Mouse (Mus musculus) midbrain, embryonic 14.5 days (tissue): ENCODE measurements at regions not wholly inside any gene's neighbourhood (a gene's known extent, or its start where the extent isn't known, plus 50 kb on each side); places are given as distances from the start of the nearest gene placed in this dataset.
A peak's percentile ranks its signal among the peaks of the same experiment; 100 is the strongest.

Source experiments
- ATAC-seq: fragments of 200-750 bp; cut with Nextera tagmentation; 2 replicates; pipeline ENCODE4 v1.8.0; 2017; ENCODE audit warnings: moderate number of reproducible peaks, moderate library complexity; ENCODE audit not compliant: low FRiP score, low TSS enrichment
- DNase-seq: peaks from one replicate; pipeline ENCODE4 v3.0.0-alpha.2; 2015
- H3K27ac ChIP-seq: fragments of 300-500 bp; sonication (generic); replicated peaks from 2 replicates; pipeline ENCODE4 v1.5.1; 2014; ENCODE audit warnings: mild to moderate bottlenecking, low read depth, low read length, moderate library complexity
- H3K27me3 ChIP-seq: fragments of 300-500 bp; sonication (generic); 2 replicates; pipeline ENCODE4 v1.6.1; 2014; ENCODE audit warnings: low read length, control low read depth, mixed read lengths; ENCODE audit not compliant: control insufficient read depth, insufficient read depth
- H3K36me3 ChIP-seq: fragments of 300-500 bp; sonication (generic); 2 replicates; pipeline ENCODE4 v1.6.1; 2014; ENCODE audit warnings: low read length, control low read depth; ENCODE audit not compliant: control insufficient read depth, insufficient read depth
- H3K4me1 ChIP-seq: fragments of 300-500 bp; sonication (generic); 2 replicates; pipeline ENCODE4 v1.6.1; 2014; ENCODE audit warnings: mild to moderate bottlenecking, antibody characterized with exemption, low read length, control low read depth; ENCODE audit not compliant: control insufficient read depth, insufficient read depth
- H3K4me2 ChIP-seq: fragments of 300-500 bp; sonication (generic); 2 replicates; pipeline ENCODE4 v1.6.1; 2014; ENCODE audit warnings: mild to moderate bottlenecking, low read length, moderate library complexity
- H3K4me3 ChIP-seq: fragments of 300-500 bp; sonication (generic); replicated peaks from 2 replicates; pipeline ENCODE4 v1.5.1; 2014; ENCODE audit warnings: low read depth, low read length
- H3K9ac ChIP-seq: fragments of 300-500 bp; sonication (generic); replicated peaks from 2 replicates; pipeline ENCODE4 v1.6.1; 2014; ENCODE audit warnings: mild to moderate bottlenecking, low read length, moderate library complexity
- H3K9me3 ChIP-seq: fragments of 300-500 bp; sonication (generic); 2 replicates; pipeline ENCODE4 v1.6.1; 2016; ENCODE audit warnings: low read length, control low read depth, mixed read lengths; ENCODE audit not compliant: control insufficient read depth
- WGBS: fragments of 180-500 bp; shearing (Covaris S2); extraction: QIAGEN DNeasy Blood & Tissue Kit; methylation state at CpG from one replicate; pipeline ENCODE4 v1.1.7; 2014; 5-methylcytosine and 5-hydroxymethylcytosine counted together

GRCm38 (mm10) chr10:125790924-125791323 is 175.0 kb upstream of the Lrig3 start:
- no peak for ATAC-seq

GRCm38 (mm10) chr10:125794504-125794903 is 171.5 kb upstream of the Lrig3 start:
- Histone ChIP-seq H3K36me3 (no peaks in the 10 kb centered on the region), H3K9me3 (no peaks in the 10 kb centered on the region), H3K4me1 (no peaks in the 10 kb centered on the region), H3K9ac (no peak overlapping the region), H3K4me2 (no peak overlapping the region), H3K27ac (no peak overlapping the region), H3K27me3 (no peaks in the 10 kb centered on the region), H3K4me3 (no peak overlapping the region)
- ATAC-seq: no peak
- no peak for DNase-seq
- WGBS: 94% methylated on average over 2 of the region's 2 CpGs

More at GRCm38 (mm10) chr10:125790924-125791323, 175.0 kb upstream of the Lrig3 start:
- H3K27ac ChIP-seq: no peak overlapping the region
- no peak overlapping the region for H3K4me2 ChIP-seq
- no peaks in the 10 kb centered on the region for H3K36me3 ChIP-seq
- peaks cover 20% of the 10 kb centered on the region for H3K4me1 ChIP-seq
- H3K4me3 ChIP-seq: no peak overlapping the region
- DNase-seq: no peak
- H3K9ac ChIP-seq: no peak overlapping the region
- WGBS: 92% methylated on average over 2 of the region's 2 CpGs
- H3K27me3 ChIP-seq: no peaks in the 10 kb centered on the region
- H3K9me3 ChIP-seq: no peaks in the 10 kb centered on the region

GRCm38 (mm10) chr10:125795323-125795722 is 170.6 kb upstream of the Lrig3 start:
- Histone ChIP-seq H3K36me3 (no peaks in the 10 kb centered on the region), H3K4me3 (no peak overlapping the region), H3K9ac (no peak overlapping the region), H3K27me3 (no peaks in the 10 kb centered on the region), H3K9me3 (no peaks in the 10 kb centered on the region), H3K27ac (no peak overlapping the region), H3K4me1 (no peaks in the 10 kb centered on the region), H3K4me2 (no peak overlapping the region)
- no peak for ATAC-seq
- no peak for DNase-seq
- WGBS: 93% methylated on average over 1 of the region's 1 CpGs

- DNase-seq (peak; percentile 72), ATAC-seq (no peak)
- Histone ChIP-seq H3K9ac (no peak overlapping the region), H3K27ac (no peak overlapping the region), H3K4me2 (peak overlapping the region; percentile 33), H3K27me3 (no peaks in the 10 kb centered on the region), H3K36me3 (no peaks in the 10 kb centered on the region), H3K4me3 (no peak overlapping the region), H3K9me3 (no peaks in the 10 kb centered on the region), H3K4me1 (no peaks in the 10 kb centered on the region)
- WGBS: 17% methylated on average over 13 of the region's 13 CpGs
These were observed 167.3 kb upstream of the Lrig3 start for GRCm38 (mm10) chr10:125798678-125799077.

- no peak for ATAC-seq
- Histone ChIP-seq H3K4me3 (no peak overlapping the region), H3K27ac (no peak overlapping the region), H3K9ac (no peak overlapping the region), H3K4me2 (no peak overlapping the region), H3K36me3 (no peaks in the 10 kb centered on the region), H3K4me1 (no peaks in the 10 kb centered on the region), H3K27me3 (no peaks in the 10 kb centered on the region), H3K9me3 (no peaks in the 10 kb centered on the region)
- no peak for DNase-seq
- WGBS: 17% methylated on average over 2 of the region's 2 CpGs
These were observed 165.3 kb upstream of the Lrig3 start for GRCm38 (mm10) chr10:125800572-125801114.

- H3K4me3 ChIP-seq: no peak overlapping the region
- no peak for ATAC-seq
- no peaks in the 10 kb centered on the region for H3K9me3 ChIP-seq
- no peaks in the 10 kb centered on the region for H3K4me1 ChIP-seq
- H3K9ac ChIP-seq: no peak overlapping the region
- DNase-seq: no peak
- H3K27ac ChIP-seq: no peak overlapping the region
- H3K36me3 ChIP-seq: no peaks in the 10 kb centered on the region
- H3K4me2 ChIP-seq: no peak overlapping the region
- 65% methylated on average over 4 of the region's 4 CpGs for whole genome bisulfite sequencing
- H3K27me3 ChIP-seq: no peaks in the 10 kb centered on the region
These were observed 164.5 kb upstream of the Lrig3 start for GRCm38 (mm10) chr10:125801450-125801849.

- no peaks in the 10 kb centered on the region for H3K9me3 ChIP-seq
- H3K4me3 ChIP-seq: no peak overlapping the region
- H3K4me2 ChIP-seq: no peak overlapping the region
- H3K4me1 ChIP-seq: no peaks in the 10 kb centered on the region
- 94% methylated on average over 7 of the region's 7 CpGs for WGBS
- H3K36me3 ChIP-seq: no peaks in the 10 kb centered on the region
- H3K27ac ChIP-seq: no peak overlapping the region
- no peak overlapping the region for H3K9ac ChIP-seq
- no peaks in the 10 kb centered on the region for H3K27me3 ChIP-seq
- ATAC-seq (no peak), DNase-seq (no peak)
These were observed 162.9 kb upstream of the Lrig3 start for GRCm38 (mm10) chr10:125802923-125803583.

- no peak overlapping the region for H3K4me3 ChIP-seq
- H3K4me1 ChIP-seq: no peaks in the 10 kb centered on the region
- peak; percentile 25 for DNase-seq
- H3K9me3 ChIP-seq: no peaks in the 10 kb centered on the region
- WGBS: 84% methylated on average over 8 of the region's 8 CpGs
- H3K27me3 ChIP-seq: no peaks in the 10 kb centered on the region
- no peaks in the 10 kb centered on the region for H3K36me3 ChIP-seq
- no peak overlapping the region for H3K27ac ChIP-seq
- no peak overlapping the region for H3K9ac ChIP-seq
- ATAC-seq: no peak
- H3K4me2 ChIP-seq: no peak overlapping the region
These were observed 156.1 kb upstream of the Lrig3 start for GRCm38 (mm10) chr10:125809763-125810361.

- DNase-seq (no peak), ATAC-seq (no peak)
- H3K4me3 ChIP-seq: no peak overlapping the region
- H3K9ac ChIP-seq: no peak overlapping the region
- no peaks in the 10 kb centered on the region for H3K9me3 ChIP-seq
- H3K27ac ChIP-seq: no peak overlapping the region
- WGBS: 63% methylated on average over 3 of the region's 3 CpGs
- no peaks in the 10 kb centered on the region for H3K36me3 ChIP-seq
- no peaks in the 10 kb centered on the region for H3K4me1 ChIP-seq
- H3K27me3 ChIP-seq: no peaks in the 10 kb centered on the region
- no peak overlapping the region for H3K4me2 ChIP-seq
These were observed 155.4 kb upstream of the Lrig3 start for GRCm38 (mm10) chr10:125810590-125810989.
